Mouse (Mus musculus) kidney, embryonic 15.5 days (tissue): ENCODE data around the gene Tnfrsf19. TPM values are rescaled to one million over a fixed set of nuclear protein-coding genes. Genes with fewer than 3 reads are reported as not detected.
A peak's percentile ranks its signal among the peaks of the same experiment; 100 is the strongest.

Source experiments
- ATAC-seq: fragments of 200-750 bp; cut with Nextera tagmentation; replicated peaks from 2 replicates; pipeline ENCODE4 v1.8.0; 2017; ENCODE audit warnings: moderate TSS enrichment; ENCODE audit not compliant: low FRiP score
- H3K27ac ChIP-seq: fragments of 300-500 bp; sonication (generic); 2 replicates; pipeline ENCODE4 v1.5.1; 2015; ENCODE audit warnings: mild to moderate bottlenecking, inconsistent platforms
- H3K27me3 ChIP-seq: fragments of 300-500 bp; sonication (generic); 2 replicates; pipeline ENCODE4 v1.6.1; 2015; ENCODE audit warnings: inconsistent platforms
- H3K36me3 ChIP-seq: fragments of 300-500 bp; sonication (generic); 2 replicates; pipeline ENCODE4 v1.6.1; 2015; ENCODE audit warnings: inconsistent platforms
- H3K4me1 ChIP-seq: fragments of 300-500 bp; sonication (generic); 2 replicates; pipeline ENCODE4 v1.6.1; 2015; ENCODE audit warnings: inconsistent platforms
- H3K4me2 ChIP-seq: fragments of 300-500 bp; sonication (generic); 2 replicates; pipeline ENCODE4 v1.6.1; 2015; ENCODE audit warnings: moderate library complexity, mild to moderate bottlenecking, inconsistent platforms
- H3K4me3 ChIP-seq: fragments of 300-500 bp; sonication (generic); replicated peaks from 2 replicates; pipeline ENCODE4 v1.5.1; 2015; ENCODE audit warnings: mild to moderate bottlenecking, inconsistent platforms
- H3K9ac ChIP-seq: fragments of 300-500 bp; sonication (generic); 2 replicates; pipeline ENCODE4 v1.6.1; 2015; ENCODE audit warnings: mild to moderate bottlenecking, inconsistent platforms
- H3K9me3 ChIP-seq: fragments of 300-500 bp; sonication (generic); replicated peaks from 2 replicates; pipeline ENCODE4 v1.6.1; 2016; ENCODE audit warnings: inconsistent platforms
- WGBS: fragments of 180-500 bp; shearing (Covaris S2); methylation state at CpG from one replicate; pipeline ENCODE4 v1.1.7; 2015; ENCODE audit warnings: mixed read lengths; 5-methylcytosine and 5-hydroxymethylcytosine counted together
- polyA plus RNA-seq: library from polyadenylated mRNA; unstranded; fragments of >200 nt; fragmentation: Nextera tagmentation; extraction: Ambion mirVana; gene quantifications from 2 replicates; pipeline ENCODE4 v1.2.1, GENCODE M21; 2015

Gene Tnfrsf19
- polyA plus RNA-seq, 1 experiment from 2014 or later = 16.4 TPM

DNA sequence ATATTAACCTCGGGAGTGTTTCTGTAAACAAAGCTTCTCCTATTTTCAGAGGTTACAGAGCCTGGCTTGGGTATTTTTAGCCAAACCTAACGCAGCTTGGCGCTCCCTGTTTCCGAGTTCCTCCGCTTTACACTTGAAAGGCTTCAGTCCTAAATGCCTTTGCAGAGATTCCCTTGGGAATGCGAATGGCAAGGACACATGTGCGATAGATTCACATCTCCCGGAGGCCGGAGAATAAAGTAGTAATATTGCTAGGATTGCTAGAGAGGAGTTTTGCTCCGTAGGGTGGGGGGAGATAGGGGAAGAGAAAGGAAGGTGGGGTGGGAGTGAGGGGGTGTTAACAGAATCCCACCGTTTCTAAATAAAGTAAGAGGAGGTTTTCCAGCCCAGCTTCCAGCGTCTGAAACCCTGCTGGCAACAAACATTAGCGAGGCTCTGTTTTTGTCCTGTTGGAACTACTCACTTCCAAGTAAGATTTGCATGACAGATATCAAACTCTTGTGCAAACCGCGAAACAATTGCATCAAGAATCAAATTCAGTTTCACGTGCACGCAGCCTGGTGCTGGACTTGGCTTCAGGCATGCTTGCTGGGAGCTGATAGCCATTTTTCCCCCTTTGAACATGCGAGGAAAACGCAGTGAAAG, 722 bp downstream of the Tnfrsf19 start:
- Histone ChIP-seq H3K9me3 (no peaks in the 10 kb centered on the region), H3K36me3 (no peaks in the 10 kb centered on the region), H3K4me1 (peaks cover 49% of the 10 kb centered on the region), H3K4me3 (peak overlapping the region; percentile 54), H3K4me2 (peak overlapping the region; percentile 93), H3K27ac (peak overlapping the region; percentile 81), H3K27me3 (peaks cover 11% of the 10 kb centered on the region; the same call in 1 of the 2 replicates), H3K9ac (peak overlapping the region; percentile 56)
- WGBS = under 1% methylated on average over 19 of the region's 19 CpGs
- no peak for ATAC-seq

DNA sequence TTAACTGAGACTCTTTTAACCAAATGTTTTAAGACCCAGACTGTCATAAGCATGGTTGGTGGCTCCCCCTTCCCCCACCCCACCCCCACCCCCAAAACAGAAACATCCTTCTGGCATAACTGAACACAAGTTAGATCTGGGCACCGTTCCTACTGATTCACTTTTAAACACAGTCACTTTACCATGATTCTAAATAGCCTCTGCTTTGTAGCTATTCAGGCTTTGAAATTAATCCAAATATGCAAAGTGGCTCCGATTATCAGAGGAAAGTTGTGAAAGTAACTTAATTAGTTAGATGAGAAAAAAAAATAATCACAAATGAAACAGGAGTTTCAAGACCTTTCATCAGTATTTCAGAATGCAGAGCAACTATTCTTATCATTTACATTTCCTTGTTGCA, 2.0 kb downstream of the Tnfrsf19 start:
- 25% methylated on average over 2 of the region's 2 CpGs for WGBS
- Histone ChIP-seq H3K4me3 (peak overlapping the region; percentile 54), H3K4me2 (peak overlapping the region; percentile 93), H3K27me3 (peaks cover 11% of the 10 kb centered on the region; the same call in 1 of the 2 replicates), H3K9me3 (no peaks in the 10 kb centered on the region), H3K9ac (no peak overlapping the region), H3K4me1 (peaks cover 54% of the 10 kb centered on the region), H3K36me3 (no peaks in the 10 kb centered on the region), H3K27ac (peak overlapping the region; percentile 9; the same call in 1 of the 2 replicates)
- no peak for ATAC-seq

GRCm38 (mm10) chr14:61043511-61044310, 2.6 kb downstream of the Tnfrsf19 start:
- WGBS = 26% methylated on average over 8 of the region's 8 CpGs
- Histone ChIP-seq H3K9ac (no peak overlapping the region), H3K4me2 (peak overlapping the region; percentile 93), H3K4me3 (peak overlapping the region; percentile 13), H3K36me3 (no peaks in the 10 kb centered on the region), H3K4me1 (peaks cover 54% of the 10 kb centered on the region), H3K27ac (peak overlapping the region; percentile 9; the same call in 1 of the 2 replicates), H3K27me3 (peaks cover 11% of the 10 kb centered on the region; the same call in 1 of the 2 replicates), H3K9me3 (no peaks in the 10 kb centered on the region)
- no peak for ATAC-seq

DNA sequence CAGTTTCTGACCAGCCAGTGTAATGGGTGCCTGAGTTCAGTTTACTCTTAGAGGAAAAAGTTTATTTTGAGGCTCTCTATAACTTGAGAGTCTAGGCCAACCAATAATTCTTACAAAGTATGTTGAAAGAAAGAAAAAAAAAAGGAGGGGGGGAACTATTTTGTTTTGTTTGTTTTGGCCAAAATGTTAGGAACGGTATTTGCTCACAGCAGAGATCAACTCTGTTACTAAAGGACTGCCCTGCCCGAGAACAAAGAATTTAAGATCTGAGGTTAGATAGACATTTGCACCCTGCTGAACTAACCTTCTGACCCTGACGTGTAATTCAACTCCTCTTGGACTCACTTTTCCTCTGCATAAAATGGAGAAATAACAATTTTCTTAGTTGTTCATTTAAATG, 4.0 kb downstream of the Tnfrsf19 start:
- H3K9ac ChIP-seq = no peak overlapping the region
- H3K4me2 ChIP-seq = no peak overlapping the region
- H3K27ac ChIP-seq = no peak overlapping the region
- no peaks in the 10 kb centered on the region for H3K9me3 ChIP-seq
- no peak for ATAC-seq
- peaks cover 10% of the 10 kb centered on the region; the same call in 1 of the 2 replicates for H3K27me3 ChIP-seq
- no peaks in the 10 kb centered on the region for H3K36me3 ChIP-seq
- peaks cover 57% of the 10 kb centered on the region for H3K4me1 ChIP-seq
- H3K4me3 ChIP-seq = no peak overlapping the region
- 36% methylated on average over 3 of the region's 3 CpGs for WGBS

DNA sequence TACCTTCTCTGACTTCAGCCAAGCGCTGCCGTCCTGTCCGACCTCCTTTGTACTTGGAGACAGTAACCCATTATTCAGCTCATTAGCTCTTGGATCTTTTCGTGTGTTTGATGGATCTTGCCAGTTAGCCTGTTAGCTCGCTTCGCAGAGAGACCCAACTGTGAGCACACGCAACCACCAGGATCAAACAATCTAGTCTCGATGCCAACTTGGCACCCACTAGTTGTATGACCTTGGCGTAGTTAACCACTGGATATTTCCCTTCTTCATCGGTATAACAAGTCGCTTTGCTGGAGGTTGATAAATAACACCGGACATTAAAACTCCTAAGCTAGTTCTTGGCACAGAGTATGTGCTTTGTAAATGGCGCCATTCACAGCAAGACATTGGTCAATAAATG, 6.1 kb downstream of the Tnfrsf19 start:
- Histone ChIP-seq H3K27me3 (no peaks in the 10 kb centered on the region), H3K4me1 (peaks cover 41% of the 10 kb centered on the region), H3K27ac (no peak overlapping the region), H3K4me2 (no peak overlapping the region), H3K4me3 (no peak overlapping the region), H3K36me3 (no peaks in the 10 kb centered on the region), H3K9ac (no peak overlapping the region), H3K9me3 (no peaks in the 10 kb centered on the region)
- ATAC-seq = no peak
- 71% methylated on average over 13 of the region's 13 CpGs for WGBS

DNA sequence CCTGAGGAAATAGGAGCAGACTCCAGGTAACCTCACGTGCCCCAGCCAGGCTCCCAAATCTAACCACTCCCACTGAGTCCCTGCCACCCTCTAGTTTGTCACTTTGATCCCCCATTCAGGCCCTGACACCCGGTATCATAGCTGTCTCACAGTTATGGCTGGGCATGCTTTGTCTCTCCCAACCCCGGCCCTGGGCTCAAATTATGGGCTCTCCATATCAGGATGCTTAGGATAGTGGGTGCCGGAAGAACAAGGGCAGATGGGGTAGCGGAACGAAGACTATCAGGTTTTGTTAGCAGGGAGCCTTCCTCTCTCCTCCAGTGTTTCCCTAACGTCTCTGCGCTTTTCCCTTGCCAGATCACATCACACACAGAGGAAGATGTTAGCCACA, 8.2 kb downstream of the Tnfrsf19 start:
- ATAC-seq = peak; percentile 49; the same call in 1 of the 2 replicates
- H3K4me2 ChIP-seq = peak overlapping the region; percentile 88
- H3K4me3 ChIP-seq = peak overlapping the region; percentile 52
- H3K27ac ChIP-seq = no peak overlapping the region
- WGBS = 25% methylated on average over 8 of the region's 8 CpGs
- no peaks in the 10 kb centered on the region for H3K36me3 ChIP-seq
- no peak overlapping the region for H3K9ac ChIP-seq
- peaks cover 25% of the 10 kb centered on the region for H3K4me1 ChIP-seq
- H3K27me3 ChIP-seq = no peaks in the 10 kb centered on the region
- H3K9me3 ChIP-seq = no peaks in the 10 kb centered on the region

GRCm38 (mm10) chr14:61037321-61038081, 8.8 kb downstream of the Tnfrsf19 start:
- WGBS = under 1% methylated on average over 40 of the region's 40 CpGs
- peak; percentile 92 for ATAC-seq
- no peak overlapping the region for H3K27ac ChIP-seq

DNA sequence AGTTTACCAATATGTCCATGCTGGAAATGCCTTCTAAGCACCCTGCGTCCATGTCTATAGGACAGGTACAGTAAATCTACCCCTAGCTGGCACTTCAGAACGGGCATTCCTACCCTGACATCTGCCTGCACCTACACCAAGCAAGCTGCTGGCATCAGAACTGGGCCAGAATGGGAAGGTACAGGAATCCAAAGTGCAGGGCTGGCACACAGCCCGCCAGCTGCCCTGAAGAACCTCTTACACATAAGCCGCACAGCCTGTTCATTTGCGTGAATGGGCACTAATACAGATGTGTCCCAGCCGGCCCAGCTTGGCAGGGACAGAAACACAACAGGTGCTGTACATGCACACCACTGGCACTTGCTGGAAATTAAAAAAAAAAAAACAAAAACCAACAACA, 15.9 kb downstream of the Tnfrsf19 start:
- no peak for ATAC-seq
- H3K27ac ChIP-seq = no peak overlapping the region
- no peaks in the 10 kb centered on the region for H3K36me3 ChIP-seq
- no peak overlapping the region for H3K9ac ChIP-seq
- 92% methylated on average over 6 of the region's 6 CpGs for WGBS
- H3K4me1 ChIP-seq = peaks cover 4% of the 10 kb centered on the region; the same call in 1 of the 2 replicates
- no peak overlapping the region for H3K4me3 ChIP-seq
- H3K27me3 ChIP-seq = no peaks in the 10 kb centered on the region
- H3K9me3 ChIP-seq = no peaks in the 10 kb centered on the region
- no peak overlapping the region for H3K4me2 ChIP-seq

More at GRCm38 (mm10) chr14:61037321-61038081, 8.8 kb downstream of the Tnfrsf19 start:
- H3K4me1 ChIP-seq = peaks cover 24% of the 10 kb centered on the region
- no peaks in the 10 kb centered on the region for H3K36me3 ChIP-seq
- H3K27me3 ChIP-seq = no peaks in the 10 kb centered on the region
- H3K9ac ChIP-seq = peak overlapping the region; percentile 24
- H3K9me3 ChIP-seq = no peaks in the 10 kb centered on the region
- H3K4me2 ChIP-seq = peak overlapping the region; percentile 88
- H3K4me3 ChIP-seq = peak overlapping the region; percentile 52

GRCm38 (mm10) chr14:61024006-61024405, 22.3 kb downstream of the Tnfrsf19 start:
- H3K9ac ChIP-seq = no peak overlapping the region
- ATAC-seq = no peak
- no peak overlapping the region for H3K4me3 ChIP-seq
- 86% methylated on average over 7 of the region's 7 CpGs for WGBS
- H3K27ac ChIP-seq = no peak overlapping the region
- no peaks in the 10 kb centered on the region for H3K27me3 ChIP-seq
- no peak overlapping the region for H3K4me2 ChIP-seq
- H3K9me3 ChIP-seq = no peaks in the 10 kb centered on the region
- no peaks in the 10 kb centered on the region for H3K36me3 ChIP-seq
- peaks cover 5% of the 10 kb centered on the region; the same call in 1 of the 2 replicates for H3K4me1 ChIP-seq

DNA sequence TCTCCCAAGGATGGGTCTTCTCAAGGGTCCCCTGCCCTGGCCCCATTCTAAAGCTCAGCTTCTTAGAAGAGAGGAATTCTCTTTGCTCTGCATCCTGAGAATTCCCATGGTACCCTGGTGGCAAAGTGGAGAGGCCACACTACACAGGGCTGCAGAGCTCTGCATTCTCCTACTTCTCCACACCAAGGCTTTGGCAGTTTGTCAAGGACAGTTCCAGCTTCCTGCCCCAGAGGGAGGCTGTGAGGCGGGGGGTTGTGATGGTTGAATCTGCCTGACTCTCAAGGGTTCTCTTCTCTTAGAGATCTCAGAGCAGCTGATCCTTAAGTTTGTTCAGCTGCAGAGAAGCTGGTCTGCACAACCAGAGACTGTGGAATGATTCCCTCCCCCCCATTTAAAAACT, 23.9 kb downstream of the Tnfrsf19 start:
- 78% methylated on average over 1 of the region's 1 CpGs for WGBS
- no peaks in the 10 kb centered on the region for H3K36me3 ChIP-seq
- H3K4me3 ChIP-seq = no peak overlapping the region
- H3K9ac ChIP-seq = no peak overlapping the region
- H3K4me2 ChIP-seq = no peak overlapping the region
- no peaks in the 10 kb centered on the region for H3K9me3 ChIP-seq
- H3K4me1 ChIP-seq = peaks cover 8% of the 10 kb centered on the region
- H3K27me3 ChIP-seq = no peaks in the 10 kb centered on the region
- no peak overlapping the region for H3K27ac ChIP-seq
- no peak for ATAC-seq

- Histone ChIP-seq H3K27ac (no peak overlapping the region), H3K4me3 (no peak overlapping the region), H3K4me2 (no peak overlapping the region), H3K27me3 (no peaks in the 10 kb centered on the region), H3K9ac (no peak overlapping the region), H3K9me3 (no peaks in the 10 kb centered on the region), H3K4me1 (peaks cover 8% of the 10 kb centered on the region), H3K36me3 (no peaks in the 10 kb centered on the region)
- 48% methylated on average over 2 of the region's 2 CpGs for WGBS
- ATAC-seq = no peak
These were observed 25.3 kb downstream of the Tnfrsf19 start for GRCm38 (mm10) chr14:61020968-61021367.

- H3K9me3 ChIP-seq = no peaks in the 10 kb centered on the region
- WGBS = 91% methylated on average over 1 of the region's 1 CpGs
These were observed 26.4 kb downstream of the Tnfrsf19 start for GRCm38 (mm10) chr14:61019880-61020279.

More at GRCm38 (mm10) chr14:61019880-61020279, 26.4 kb downstream of the Tnfrsf19 start:
- Histone ChIP-seq H3K27ac (no peak overlapping the region), H3K4me1 (peaks cover 8% of the 10 kb centered on the region), H3K36me3 (no peaks in the 10 kb centered on the region), H3K4me3 (no peak overlapping the region), H3K27me3 (no peaks in the 10 kb centered on the region), H3K4me2 (no peak overlapping the region), H3K9ac (no peak overlapping the region)
- ATAC-seq = no peak
